Mouse (Mus musculus) lung, adult 2 months (tissue): ENCODE results near the gene Ubash3b.

ENCODE experiments used
- CTCF ChIP-seq: fragments of 200-500 bp; IDR thresholded peaks from 2 replicates; pipeline ENCODE4 v1.5.1; 2011; ENCODE audit warnings: mild to moderate bottlenecking, low read length, control low read depth; ENCODE audit not compliant: insufficient read depth
- POLR2A ChIP-seq: fragments of 200-500 bp; IDR thresholded peaks from 2 replicates; pipeline ENCODE4 v1.6.1; 2011; ENCODE audit warnings: low read depth, mild to moderate bottlenecking, control low read depth, low read length, borderline replicate concordance; ENCODE audit errors: extremely low read depth

DNA sequence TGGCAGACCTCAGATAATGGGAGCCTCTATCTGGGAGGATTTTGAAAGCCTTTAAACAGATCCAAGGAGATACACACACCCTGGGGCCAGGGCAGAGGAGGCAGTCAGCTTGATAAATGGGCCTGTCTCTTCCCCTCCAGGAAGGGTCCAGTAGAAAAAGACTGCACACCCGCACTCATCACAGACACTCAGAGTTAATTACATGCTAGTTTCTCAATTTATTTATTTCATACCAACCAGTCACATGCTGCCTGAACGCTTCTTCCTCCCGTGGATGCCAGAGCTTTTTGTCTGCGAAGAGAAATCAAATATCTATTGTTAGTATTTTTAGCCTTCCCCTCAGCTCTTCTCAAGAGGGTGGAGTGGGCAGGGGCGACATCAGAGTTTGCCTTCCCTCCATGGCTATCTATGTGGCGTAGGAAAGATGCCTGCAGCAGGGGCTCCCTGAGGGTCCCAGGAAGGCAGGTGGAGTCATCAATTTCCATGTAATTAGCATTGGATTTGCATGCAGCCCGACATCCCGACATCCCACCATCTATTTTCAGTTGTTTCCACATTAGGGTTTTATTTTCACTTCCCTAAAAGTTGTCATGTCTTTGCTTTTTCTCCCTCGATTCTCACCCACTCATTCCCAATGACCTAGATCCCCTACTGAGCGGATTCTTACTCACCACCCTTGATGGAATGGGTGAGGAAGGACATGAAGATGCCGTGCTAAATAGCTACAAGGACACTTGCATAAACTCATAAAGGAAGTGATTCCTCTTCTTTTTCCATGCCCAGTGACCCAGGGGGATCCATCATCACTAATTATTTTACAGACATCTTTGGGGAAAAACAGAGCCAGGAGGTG, 110.2 kb downstream of the Ubash3b start:
- TF ChIP-seq POLR2A = no peak
- no peak for TF ChIP-seq CTCF
